Mouse (Mus musculus): ENCODE data around the gene Sh2d2a. TPM values are rescaled to one million over a fixed set of nuclear protein-coding genes. Genes with fewer than 3 reads are reported as not detected.
A peak's percentile ranks its signal among the peaks of the same experiment; 100 is the strongest.
"Not testable (repeated sequence)": the region's sequence is repeated elsewhere in the genome, so short reads cannot be mapped to it uniquely, and the experiment has no call there.

Sh2d2a gene
- polyA plus RNA-seq, 1 experiment from 2014 or later = 0.15 TPM

DNA sequence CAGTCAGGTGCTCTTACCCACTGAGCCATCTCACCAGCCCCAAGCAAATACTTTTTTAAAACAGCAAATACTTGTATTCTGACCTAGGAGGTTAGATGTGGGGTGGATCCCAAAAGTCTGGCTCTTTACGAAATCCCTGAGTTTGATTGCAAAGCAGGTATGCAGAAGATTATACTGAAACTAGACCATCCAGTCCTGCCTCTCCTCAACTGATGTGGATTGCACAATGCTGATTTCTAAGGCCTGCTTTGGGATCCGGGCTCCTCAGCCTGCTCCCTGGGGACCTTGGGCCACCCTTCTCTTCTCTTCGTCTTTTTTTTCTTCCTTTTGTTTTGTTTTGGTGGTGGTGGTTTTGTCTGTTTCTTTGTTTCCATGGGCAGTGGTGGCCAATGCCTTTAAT is 44.9 kb downstream of the Sh2d2a start:
- no peak for ATAC-seq (ENCODE audit: insufficient number of reproducible peaks, low FRiP score)
- Histone ChIP-seq H3K4me2 (no peak overlapping the region), H3K4me3 (no peak overlapping the region), H3K9ac (no peak overlapping the region), H3K4me1 (replicated peaks) (no peaks in the 10 kb centered on the region), H3K36me3 (no peaks in the 10 kb centered on the region), H3K9me3 (replicated peaks) (peaks cover 6% of the 10 kb centered on the region), H3K27ac (ENCODE audit: poor library complexity, severe bottlenecking) (no peak overlapping the region), H3K27me3 (replicated peaks) (no peaks in the 10 kb centered on the region)
- 63% methylated on average over 3 of the region's 3 CpGs for WGBS

DNA sequence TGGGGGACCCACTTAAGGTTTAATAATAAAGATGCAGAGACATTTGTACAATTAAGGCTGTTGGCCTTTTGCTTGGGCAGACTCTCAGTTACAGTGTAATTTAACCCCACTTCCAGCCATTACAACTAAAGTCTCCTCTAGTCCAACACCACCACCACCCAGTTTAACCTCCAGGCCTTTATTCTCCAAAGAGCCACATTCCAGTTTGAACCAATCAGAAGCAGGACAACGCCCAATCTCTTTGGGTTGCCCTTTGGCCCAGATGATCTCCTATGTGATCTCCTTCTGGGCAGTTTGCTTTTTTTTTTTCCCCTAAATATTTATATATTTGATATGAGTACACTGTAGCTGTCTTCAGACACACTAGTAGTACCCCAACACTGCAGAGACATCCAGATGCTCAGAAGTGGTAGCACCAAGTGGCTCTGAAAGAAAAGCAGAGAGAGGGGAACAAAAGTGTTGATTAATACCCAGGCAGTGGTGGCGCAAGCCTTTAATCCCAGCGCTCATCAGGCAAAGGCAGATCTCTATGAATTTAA is 46.9 kb downstream of the Sh2d2a start:
- 78% methylated on average over 3 of the region's 3 CpGs for WGBS

GRCm38 (mm10) chr3:87899266-87899665 is 52.7 kb downstream of the Sh2d2a start:
- no peak overlapping the region for H3K27ac ChIP-seq (ENCODE audit: poor library complexity, severe bottlenecking)
- peaks cover 9% of the 10 kb centered on the region for H3K4me1 ChIP-seq (replicated peaks)
- WGBS = 64% methylated on average over 3 of the region's 3 CpGs

More for the DNA sequence above, 46.9 kb downstream of the Sh2d2a start:
- H3K9ac ChIP-seq = no peak overlapping the region
- H3K27me3 ChIP-seq (replicated peaks) = no peaks in the 10 kb centered on the region
- no peaks in the 10 kb centered on the region for H3K36me3 ChIP-seq
- no peak overlapping the region for H3K27ac ChIP-seq (ENCODE audit: poor library complexity, severe bottlenecking)
- H3K4me1 ChIP-seq (replicated peaks) = no peaks in the 10 kb centered on the region
- peaks cover 4% of the 10 kb centered on the region for H3K9me3 ChIP-seq (replicated peaks)
- no peak overlapping the region for H3K4me2 ChIP-seq
- H3K4me3 ChIP-seq = no peak overlapping the region
- no peak for ATAC-seq (ENCODE audit: insufficient number of reproducible peaks, low FRiP score)

GRCm38 (mm10) chr3:87899776-87900175 is 53.2 kb downstream of the Sh2d2a start:
- Histone ChIP-seq H3K27me3 (replicated peaks) (no peaks in the 10 kb centered on the region), H3K27ac (ENCODE audit: poor library complexity, severe bottlenecking) (no peak overlapping the region), H3K9ac (no peak overlapping the region), H3K36me3 (no peaks in the 10 kb centered on the region), H3K4me2 (no peak overlapping the region), H3K4me1 (replicated peaks) (peaks cover 9% of the 10 kb centered on the region), H3K9me3 (replicated peaks) (no peaks in the 10 kb centered on the region), H3K4me3 (no peak overlapping the region)
- WGBS = 89% methylated on average over 3 of the region's 3 CpGs
- ATAC-seq (ENCODE audit: insufficient number of reproducible peaks, low FRiP score) = no peak

More at GRCm38 (mm10) chr3:87899266-87899665, 52.7 kb downstream of the Sh2d2a start:
- Histone ChIP-seq H3K9ac (no peak overlapping the region), H3K36me3 (no peaks in the 10 kb centered on the region), H3K9me3 (replicated peaks) (no peaks in the 10 kb centered on the region), H3K4me3 (no peak overlapping the region), H3K4me2 (no peak overlapping the region), H3K27me3 (replicated peaks) (no peaks in the 10 kb centered on the region)
- ATAC-seq (ENCODE audit: insufficient number of reproducible peaks, low FRiP score) = no peak

DNA sequence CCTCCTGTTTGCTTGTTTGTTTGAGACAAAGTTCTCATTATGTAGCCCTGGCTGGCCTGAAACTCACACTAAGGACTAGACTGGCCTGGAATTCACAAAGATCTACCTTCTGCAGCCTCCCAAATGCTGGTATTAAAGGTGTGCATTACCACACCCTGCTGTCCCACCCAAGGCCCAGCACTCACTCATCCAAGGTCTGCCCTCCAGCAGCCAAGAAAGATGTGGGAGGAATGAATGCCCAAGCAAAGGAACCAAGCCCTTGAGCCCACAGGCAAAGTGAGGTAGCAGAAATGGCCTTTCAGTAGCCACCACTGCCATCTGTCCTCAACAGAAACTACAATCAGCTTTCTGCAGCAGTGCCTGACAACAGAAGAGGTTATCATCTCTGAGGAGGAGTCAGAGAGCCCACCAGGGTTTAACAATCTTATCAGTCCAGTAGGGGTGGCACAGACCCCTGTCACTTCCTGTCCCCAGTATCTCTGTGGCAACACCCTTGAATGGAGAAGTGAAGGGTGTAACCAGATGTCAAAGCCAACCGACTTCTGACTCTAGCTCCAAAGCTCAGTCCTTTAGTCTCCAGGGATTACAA is 54.6 kb downstream of the Sh2d2a start:
- peak overlapping the region; percentile 20 for H3K4me2 ChIP-seq
- peaks cover 9% of the 10 kb centered on the region for H3K4me1 ChIP-seq (replicated peaks)
- WGBS = 0% methylated on average over 1 of the region's 1 CpGs
- ATAC-seq (ENCODE audit: insufficient number of reproducible peaks, low FRiP score) = peak; percentile 62
- peak overlapping the region; percentile 73 for H3K27ac ChIP-seq (ENCODE audit: poor library complexity, severe bottlenecking)
- H3K36me3 ChIP-seq = no peaks in the 10 kb centered on the region
- H3K4me3 ChIP-seq = no peak overlapping the region
- no peaks in the 10 kb centered on the region for H3K9me3 ChIP-seq (replicated peaks)
- H3K9ac ChIP-seq = no peak overlapping the region
- H3K27me3 ChIP-seq (replicated peaks) = no peaks in the 10 kb centered on the region

GRCm38 (mm10) chr3:87901959-87902358 is 55.4 kb downstream of the Sh2d2a start:
- not testable (repeated sequence) for H3K9me3 ChIP-seq (replicated peaks); ATAC-seq (ENCODE audit: insufficient number of reproducible peaks, low FRiP score); H3K27ac ChIP-seq (ENCODE audit: poor library complexity, severe bottlenecking); H3K4me3 ChIP-seq; H3K9ac ChIP-seq; H3K4me2 ChIP-seq; H3K4me1 ChIP-seq (replicated peaks); H3K36me3 ChIP-seq; H3K27me3 ChIP-seq (replicated peaks)
- 76% methylated on average over 6 of the region's 6 CpGs for WGBS

- no peak overlapping the region for H3K4me3 ChIP-seq
- no peaks in the 10 kb centered on the region for H3K9me3 ChIP-seq (replicated peaks)
- no peak for ATAC-seq (ENCODE audit: insufficient number of reproducible peaks, low FRiP score)
- H3K9ac ChIP-seq = no peak overlapping the region
- peaks cover 23% of the 10 kb centered on the region for H3K4me1 ChIP-seq (replicated peaks)
- H3K27ac ChIP-seq (ENCODE audit: poor library complexity, severe bottlenecking) = no peak overlapping the region
- H3K27me3 ChIP-seq (replicated peaks) = no peaks in the 10 kb centered on the region
- 64% methylated on average over 5 of the region's 5 CpGs for WGBS
- H3K4me2 ChIP-seq = no peak overlapping the region
- H3K36me3 ChIP-seq = no peaks in the 10 kb centered on the region
Measured at GRCm38 (mm10) chr3:87903821-87904220, 57.3 kb downstream of the Sh2d2a start.

Other genes starting within 250 kb of the Sh2d2a start
- 14.2 and 15.1 TPM in 2 replicates for gene Arhgef11, start 229.2 kb upstream of the Sh2d2a start, polyA plus RNA-seq (2016; fragmentation: Nextera tagmentation; extraction: Ambion mirVana)
- gene Lrrc71, start 98.1 kb upstream of the Sh2d2a start, polyA plus RNA-seq (2016; fragmentation: Nextera tagmentation; extraction: Ambion mirVana) = 0.30 and 0.46 TPM in 2 replicates
- 0.26 and 0.30 TPM in 2 replicates for gene Ntrk1, start 51.6 kb upstream of the Sh2d2a start, polyA plus RNA-seq (2016; fragmentation: Nextera tagmentation; extraction: Ambion mirVana)
- 0.21 TPM in 1 of 2 replicates, not detected in the other for gene Insrr, start 49.8 kb upstream of the Sh2d2a start, polyA plus RNA-seq (2016; fragmentation: Nextera tagmentation; extraction: Ambion mirVana)
- 15.7 and 16.1 TPM in 2 replicates for gene Pear1, start 22.4 kb upstream of the Sh2d2a start, polyA plus RNA-seq (2016; fragmentation: Nextera tagmentation; extraction: Ambion mirVana)
- 11.2 and 11.5 TPM in 2 replicates for gene Prcc, start 38.9 kb downstream of the Sh2d2a start, polyA plus RNA-seq (2016; fragmentation: Nextera tagmentation; extraction: Ambion mirVana)
- 175 and 177 TPM in 2 replicates for gene Hdgf, start 59.6 kb downstream of the Sh2d2a start, polyA plus RNA-seq (2016; fragmentation: Nextera tagmentation; extraction: Ambion mirVana)
- 62.9 and 65.2 TPM in 2 replicates for gene Mrpl24, start 72.8 kb downstream of the Sh2d2a start, polyA plus RNA-seq (2016; fragmentation: Nextera tagmentation; extraction: Ambion mirVana)
- gene Isg20l2, start 83.6 kb downstream of the Sh2d2a start, polyA plus RNA-seq (2016; fragmentation: Nextera tagmentation; extraction: Ambion mirVana) = 36.4 and 38.3 TPM in 2 replicates
- 13.6 and 14.1 TPM in 2 replicates for gene Rrnad1, start 84.0 kb downstream of the Sh2d2a start, polyA plus RNA-seq (2016; fragmentation: Nextera tagmentation; extraction: Ambion mirVana)
- 7.3 and 8.0 TPM in 2 replicates for gene Crabp2, start 101.9 kb downstream of the Sh2d2a start, polyA plus RNA-seq (2016; fragmentation: Nextera tagmentation; extraction: Ambion mirVana)
- 33.0 and 34.6 TPM in 2 replicates for gene Nes, start 124.3 kb downstream of the Sh2d2a start, polyA plus RNA-seq (2016; fragmentation: Nextera tagmentation; extraction: Ambion mirVana)
- gene Bcan, start 153.5 kb downstream of the Sh2d2a start, polyA plus RNA-seq (2016; fragmentation: Nextera tagmentation; extraction: Ambion mirVana) = 0.09 and 0.15 TPM in 2 replicates
- 0.08 and 0.17 TPM in 2 replicates for gene Hapln2, start 180.8 kb downstream of the Sh2d2a start, polyA plus RNA-seq (2016; fragmentation: Nextera tagmentation; extraction: Ambion mirVana)
- gene Gpatch4, start 196.4 kb downstream of the Sh2d2a start, polyA plus RNA-seq (2016; fragmentation: Nextera tagmentation; extraction: Ambion mirVana) = 19.2 and 19.7 TPM in 2 replicates
- gene Naxe, start 211.7 kb downstream of the Sh2d2a start, polyA plus RNA-seq (2016; fragmentation: Nextera tagmentation; extraction: Ambion mirVana) = 137 and 139 TPM in 2 replicates
- gene Ttc24, start 231.5 kb downstream of the Sh2d2a start, polyA plus RNA-seq (2016; fragmentation: Nextera tagmentation; extraction: Ambion mirVana) = not detected in 2 replicates
- gene Iqgap3, start 235.2 kb downstream of the Sh2d2a start, polyA plus RNA-seq (2016; fragmentation: Nextera tagmentation; extraction: Ambion mirVana) = 32.3 and 36.8 TPM in 2 replicates